Mouse (Mus musculus): ENCODE data around the gene Moxd1. TPM values are rescaled to one million over a fixed set of nuclear protein-coding genes. Genes with fewer than 3 reads are reported as not detected.
A peak's percentile ranks its signal among the peaks of the same experiment; 100 is the strongest.

The Moxd1 gene
- polyA plus RNA-seq, 1 experiment from 2014 or later = 16.1 TPM

DNA sequence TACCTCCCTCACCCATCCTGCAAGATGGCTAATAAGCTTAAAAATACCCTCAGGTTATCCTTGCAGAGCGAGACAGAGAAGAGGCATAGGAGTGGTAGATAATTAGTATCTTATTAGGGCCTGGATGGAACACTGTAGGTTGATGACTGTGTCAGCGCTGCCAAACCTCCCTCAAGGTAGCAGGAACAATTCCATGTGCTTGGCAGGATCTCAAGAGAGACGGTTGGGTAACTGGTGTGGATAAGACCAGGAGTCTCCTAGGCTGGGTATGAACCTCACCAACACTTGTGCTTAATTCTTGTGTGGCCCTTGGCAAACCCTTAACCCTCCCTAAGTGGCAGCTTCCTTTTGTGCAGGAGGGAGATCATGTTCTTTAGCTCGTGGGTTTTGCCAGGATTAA lies 9.0 kb downstream of the Moxd1 start:
- H3K27ac ChIP-seq = no peak overlapping the region
- no peak overlapping the region for H3K9ac ChIP-seq
- 75% methylated on average over 4 of the region's 4 CpGs for WGBS
- no peaks in the 10 kb centered on the region for H3K9me3 ChIP-seq (replicated peaks)
- peaks cover 10% of the 10 kb centered on the region; the same call in 1 of the 2 replicates for H3K4me1 ChIP-seq
- H3K4me2 ChIP-seq (replicated peaks) = no peak overlapping the region
- no peak overlapping the region for H3K4me3 ChIP-seq
- ATAC-seq (ENCODE audit: low FRiP score) = no peak
- H3K27me3 ChIP-seq = no peaks in the 10 kb centered on the region
- H3K36me3 ChIP-seq = no peaks in the 10 kb centered on the region

DNA sequence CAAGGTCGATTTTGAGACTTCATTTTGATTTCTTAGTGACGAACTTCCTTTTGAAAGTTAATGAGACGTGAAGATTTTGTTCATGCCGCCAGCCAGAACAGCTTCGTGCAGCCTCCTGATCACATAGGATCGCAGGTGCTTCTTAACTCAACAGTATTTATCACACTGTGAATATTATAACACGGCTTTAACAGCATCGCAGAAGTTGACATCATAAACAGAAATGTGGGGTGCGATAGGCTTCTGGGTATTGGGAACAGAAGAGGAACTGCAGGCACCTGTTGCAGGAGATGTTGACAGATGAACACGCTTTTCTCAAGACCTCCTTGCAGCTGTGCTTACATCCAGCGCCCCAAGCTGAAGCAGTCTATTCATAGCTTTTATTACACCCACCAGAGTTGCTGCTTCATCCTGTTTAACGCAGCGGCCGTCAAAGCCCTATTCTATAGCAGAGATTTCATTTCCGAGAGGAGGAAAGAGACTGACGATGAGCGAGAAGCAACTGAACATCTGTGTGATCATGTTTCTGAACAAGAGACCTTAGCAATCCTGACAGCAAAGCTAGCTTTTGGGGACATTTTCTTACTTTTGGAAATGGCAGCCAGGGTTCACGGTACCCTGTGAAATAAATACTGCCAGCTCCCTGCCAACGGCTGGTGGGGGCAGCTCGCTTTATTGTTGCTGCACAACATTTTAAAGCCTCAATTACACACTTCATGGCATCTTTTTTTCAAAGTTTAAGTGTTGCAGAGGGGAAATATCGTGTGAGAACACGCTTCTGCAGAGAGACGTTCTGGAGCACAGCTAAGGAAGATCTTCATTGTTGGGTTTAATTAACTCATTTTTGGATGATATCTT lies 12.3 kb downstream of the Moxd1 start:
- Histone ChIP-seq H3K9me3 (replicated peaks) (0 out of 2 replicates have a peak, but pooled peaks cover 3% of the 10 kb centered on the region), H3K36me3 (no peaks in the 10 kb centered on the region), H3K4me3 (no peak overlapping the region), H3K9ac (no peak overlapping the region), H3K27me3 (no peaks in the 10 kb centered on the region), H3K4me1 (peaks cover 6% of the 10 kb centered on the region; the same call in 1 of the 2 replicates), H3K4me2 (replicated peaks) (peak overlapping the region; percentile 12; the same call in 1 of the 2 replicates), H3K27ac (no peak overlapping the region)
- no peak for ATAC-seq (ENCODE audit: low FRiP score)
- 55% methylated on average over 23 of the region's 23 CpGs for WGBS

DNA sequence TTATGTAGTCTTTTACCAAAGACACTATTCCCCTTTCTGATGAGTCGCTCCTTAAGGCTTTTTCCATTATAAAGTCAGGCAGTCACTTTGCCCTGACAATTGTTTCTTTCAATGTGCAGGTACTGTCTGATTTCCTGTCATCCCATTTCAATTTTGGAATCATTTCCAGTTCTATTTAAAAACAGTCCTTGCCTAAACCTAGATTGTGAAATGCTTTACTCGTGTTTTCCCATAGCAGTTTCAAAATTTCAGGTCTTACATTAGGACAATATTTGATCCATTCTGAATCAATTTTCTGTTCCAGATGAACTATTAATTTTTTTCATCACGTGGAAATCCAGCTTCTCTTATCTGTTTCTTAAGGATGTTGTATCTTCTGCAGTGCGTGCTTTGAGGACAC lies 23.5 kb downstream of the Moxd1 start:
- ATAC-seq (ENCODE audit: low FRiP score) = no peak
- Histone ChIP-seq H3K27me3 (no peaks in the 10 kb centered on the region), H3K27ac (no peak overlapping the region), H3K9ac (no peak overlapping the region), H3K36me3 (no peaks in the 10 kb centered on the region), H3K9me3 (replicated peaks) (no peaks in the 10 kb centered on the region), H3K4me2 (replicated peaks) (no peak overlapping the region), H3K4me1 (no peaks in the 10 kb centered on the region), H3K4me3 (no peak overlapping the region)
- WGBS = 89% methylated on average over 4 of the region's 4 CpGs

DNA sequence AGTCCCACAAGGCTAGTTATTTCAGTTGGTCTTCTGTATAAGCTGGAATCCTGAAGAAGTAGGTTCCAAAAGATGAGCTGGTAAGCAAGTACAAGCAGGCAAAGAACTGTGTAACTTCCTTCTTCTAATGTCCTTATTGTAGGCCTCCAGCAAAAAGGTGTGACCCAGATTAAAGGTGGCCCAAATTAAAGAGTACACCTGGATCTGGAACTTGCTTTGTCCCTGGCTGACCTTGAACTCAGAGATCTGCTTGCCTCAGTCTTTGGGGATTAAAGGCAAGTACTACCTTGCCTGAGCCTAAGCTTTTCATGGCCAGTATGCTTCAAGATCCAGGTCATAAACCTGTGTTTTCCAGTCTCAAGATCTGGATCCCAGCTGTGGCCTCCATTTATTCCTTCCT lies 24.8 kb downstream of the Moxd1 start:
- Histone ChIP-seq H3K9ac (no peak overlapping the region), H3K27me3 (no peaks in the 10 kb centered on the region), H3K9me3 (replicated peaks) (no peaks in the 10 kb centered on the region), H3K36me3 (no peaks in the 10 kb centered on the region), H3K27ac (no peak overlapping the region), H3K4me3 (no peak overlapping the region), H3K4me2 (replicated peaks) (no peak overlapping the region), H3K4me1 (no peaks in the 10 kb centered on the region)
- ATAC-seq (ENCODE audit: low FRiP score) = no peak

DNA sequence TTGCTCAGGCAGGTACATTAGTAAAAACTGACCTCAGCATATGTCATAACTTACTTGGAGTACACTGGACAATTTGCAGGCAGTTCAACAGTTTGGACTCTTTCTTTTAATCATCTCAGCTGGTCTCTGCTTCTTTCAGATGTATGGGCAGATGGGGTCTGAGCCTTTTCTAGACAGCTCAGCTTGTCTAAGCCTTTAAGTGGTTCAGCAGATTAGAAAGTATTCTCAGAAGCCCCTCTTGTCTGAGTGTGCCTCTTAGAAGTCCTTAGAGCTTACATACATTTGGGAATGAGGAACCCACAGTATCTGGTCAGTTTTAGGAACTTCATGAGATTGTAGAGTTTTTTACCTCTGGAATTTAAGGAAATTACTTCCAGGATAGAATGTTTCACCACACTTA lies 28.3 kb downstream of the Moxd1 start:
- Histone ChIP-seq H3K4me1 (no peaks in the 10 kb centered on the region), H3K9ac (no peak overlapping the region)
- ATAC-seq (ENCODE audit: low FRiP score) = no peak

DNA sequence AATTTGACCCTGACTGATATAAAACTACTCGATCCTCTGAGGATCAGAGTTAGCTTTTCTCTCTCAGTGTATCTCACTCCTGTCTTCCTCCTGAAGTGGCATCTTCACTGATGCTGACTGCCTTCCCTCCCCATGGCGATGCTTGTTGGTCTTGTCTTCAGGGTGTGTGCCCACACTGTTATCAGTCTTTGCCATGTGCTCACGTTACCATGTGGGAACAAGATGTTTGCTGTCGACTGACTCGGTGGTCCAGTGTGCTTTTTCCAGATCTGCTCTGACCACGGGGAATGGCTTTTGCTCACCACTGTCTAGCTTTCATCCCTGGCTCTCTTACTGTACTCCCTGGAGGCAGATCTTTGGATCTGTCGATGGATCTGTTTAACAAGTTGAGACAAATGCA lies 34.8 kb downstream of the Moxd1 start:
- no peak overlapping the region for H3K9ac ChIP-seq
- H3K4me3 ChIP-seq = no peak overlapping the region
- WGBS = 70% methylated on average over 7 of the region's 7 CpGs
- no peak overlapping the region for H3K4me2 ChIP-seq (replicated peaks)
- H3K4me1 ChIP-seq = no peaks in the 10 kb centered on the region
- no peaks in the 10 kb centered on the region for H3K27me3 ChIP-seq
- no peak overlapping the region for H3K27ac ChIP-seq
- no peaks in the 10 kb centered on the region for H3K9me3 ChIP-seq (replicated peaks)
- no peak for ATAC-seq (ENCODE audit: low FRiP score)
- no peaks in the 10 kb centered on the region for H3K36me3 ChIP-seq

More for the DNA sequence above, 28.3 kb downstream of the Moxd1 start:
- no peaks in the 10 kb centered on the region for H3K9me3 ChIP-seq (replicated peaks)
- H3K36me3 ChIP-seq = no peaks in the 10 kb centered on the region
- no peak overlapping the region for H3K4me3 ChIP-seq
- H3K27me3 ChIP-seq = no peaks in the 10 kb centered on the region
- H3K4me2 ChIP-seq (replicated peaks) = no peak overlapping the region
- H3K27ac ChIP-seq = no peak overlapping the region

DNA sequence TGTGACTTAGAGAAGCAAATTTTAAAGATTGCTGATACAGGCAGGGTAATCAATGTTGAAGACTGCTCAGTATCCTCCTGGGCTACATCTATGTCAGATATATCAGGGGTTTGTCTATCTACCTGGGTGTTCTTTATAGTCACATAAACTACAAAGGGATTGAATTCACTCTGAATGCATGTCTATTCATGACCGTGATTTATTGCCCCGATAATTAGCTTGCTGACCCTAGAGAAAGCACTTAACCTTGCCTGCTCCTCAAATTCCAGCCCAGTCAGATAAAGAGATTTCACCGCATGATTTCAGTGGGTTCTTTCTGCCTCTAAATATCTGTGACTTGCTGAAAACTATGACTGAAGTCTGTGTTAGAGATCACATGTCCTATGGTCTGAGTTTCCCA lies 35.6 kb downstream of the Moxd1 start:
- no peak for ATAC-seq (ENCODE audit: low FRiP score)

DNA sequence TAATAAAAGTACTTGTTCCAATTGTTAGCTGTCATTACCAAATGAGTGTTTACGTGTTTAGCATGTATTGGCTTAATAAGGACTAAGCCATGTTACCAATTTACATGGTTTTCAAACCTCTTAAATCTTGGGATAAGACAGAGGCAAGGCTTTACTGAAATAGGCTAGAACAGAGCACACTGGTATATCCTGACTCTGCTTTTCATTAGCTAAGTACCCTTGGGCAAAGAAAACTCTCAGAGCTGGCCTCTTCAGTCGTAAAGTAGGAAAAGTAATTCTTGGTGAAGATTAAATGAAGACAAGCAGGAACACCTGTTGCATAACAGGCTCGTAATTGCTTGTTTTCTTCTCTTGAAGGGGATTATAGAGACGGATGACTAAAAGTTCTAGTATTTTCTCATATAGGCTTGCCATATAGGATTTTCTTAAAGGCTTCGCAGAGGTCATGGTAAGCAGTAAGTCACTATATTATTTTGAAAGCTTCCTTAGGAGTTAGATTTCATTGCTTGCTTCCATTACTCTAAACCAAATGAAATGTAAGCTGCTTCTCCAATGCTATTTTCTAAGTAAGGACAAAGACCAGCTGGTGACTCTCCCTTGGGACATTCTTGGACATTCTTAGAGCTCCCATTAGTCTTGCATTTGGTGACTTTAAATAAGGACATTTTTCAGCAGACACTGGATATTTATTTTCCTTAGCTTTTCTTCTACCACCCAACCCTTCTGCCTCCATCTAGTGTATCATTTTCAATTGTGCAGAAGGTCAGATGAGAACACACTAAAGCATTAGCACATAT lies 36.7 kb downstream of the Moxd1 start:
- WGBS = 79% methylated on average over 5 of the region's 5 CpGs
- ATAC-seq (ENCODE audit: low FRiP score) = no peak

More for the DNA sequence above, 35.6 kb downstream of the Moxd1 start:
- Histone ChIP-seq H3K27ac (no peak overlapping the region), H3K4me2 (replicated peaks) (no peak overlapping the region), H3K9ac (no peak overlapping the region), H3K4me1 (no peaks in the 10 kb centered on the region), H3K9me3 (replicated peaks) (no peaks in the 10 kb centered on the region), H3K4me3 (no peak overlapping the region), H3K36me3 (no peaks in the 10 kb centered on the region), H3K27me3 (no peaks in the 10 kb centered on the region)
- WGBS = 34% methylated on average over 3 of the region's 3 CpGs

DNA sequence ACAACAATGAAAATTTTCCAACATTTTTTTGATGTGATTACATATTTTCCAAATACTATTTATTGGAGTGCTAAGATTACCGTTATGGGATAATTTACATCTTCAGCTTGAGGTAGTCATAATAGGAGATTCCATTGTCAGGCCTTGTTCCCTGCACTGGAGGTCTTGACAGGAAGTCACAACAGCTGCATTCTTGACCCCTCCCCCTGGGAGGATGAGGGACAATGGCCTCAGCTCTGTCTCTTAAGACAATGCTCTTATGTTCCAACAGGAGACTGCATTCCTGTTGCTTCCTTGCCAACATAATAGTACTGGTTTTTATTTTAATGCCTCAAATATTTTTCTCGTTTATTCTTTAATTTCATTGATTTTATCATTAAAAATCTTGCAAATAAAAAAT lies 44.2 kb downstream of the Moxd1 start:
- Histone ChIP-seq H3K27me3 (no peaks in the 10 kb centered on the region), H3K4me1 (no peaks in the 10 kb centered on the region), H3K9ac (no peak overlapping the region), H3K27ac (no peak overlapping the region), H3K36me3 (no peaks in the 10 kb centered on the region), H3K4me3 (no peak overlapping the region), H3K4me2 (replicated peaks) (no peak overlapping the region), H3K9me3 (replicated peaks) (no peaks in the 10 kb centered on the region)
- 55% methylated on average over 2 of the region's 2 CpGs for WGBS
- ATAC-seq (ENCODE audit: low FRiP score) = no peak

More for the DNA sequence above, 36.7 kb downstream of the Moxd1 start:
- Histone ChIP-seq H3K4me3 (no peak overlapping the region), H3K4me2 (replicated peaks) (no peak overlapping the region), H3K27ac (no peak overlapping the region), H3K27me3 (no peaks in the 10 kb centered on the region), H3K9me3 (replicated peaks) (no peaks in the 10 kb centered on the region), H3K4me1 (no peaks in the 10 kb centered on the region), H3K9ac (no peak overlapping the region), H3K36me3 (no peaks in the 10 kb centered on the region)

DNA sequence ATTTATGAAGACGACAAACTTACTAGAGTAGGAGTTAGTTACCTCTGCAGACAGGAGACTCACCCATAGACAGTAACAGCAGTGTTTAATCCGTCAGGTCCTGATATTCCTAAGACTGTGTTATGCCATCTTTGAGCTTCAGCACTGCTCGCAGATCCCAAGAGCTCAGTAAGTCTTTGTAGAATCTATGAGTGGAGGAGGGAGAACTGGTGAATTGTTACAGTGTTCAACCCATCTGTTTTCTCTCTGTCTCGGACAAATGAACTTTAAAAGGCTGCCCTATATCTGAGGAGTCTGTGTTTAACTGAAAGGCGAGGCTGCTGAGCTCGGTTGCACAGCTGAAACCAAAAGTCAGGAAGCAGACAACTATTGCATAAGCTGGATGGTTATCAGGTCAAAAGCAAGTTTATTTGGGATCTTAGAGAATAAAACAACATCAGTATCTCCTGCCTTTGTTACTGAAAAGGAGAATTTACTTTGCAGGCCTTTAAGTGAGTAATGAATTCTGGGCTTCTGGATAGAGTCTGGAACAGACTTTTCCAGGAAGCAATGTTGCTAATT lies 47.8 kb downstream of the Moxd1 start:
- no peaks in the 10 kb centered on the region for H3K9me3 ChIP-seq (replicated peaks)
- no peak overlapping the region for H3K4me3 ChIP-seq
- no peak overlapping the region for H3K4me2 ChIP-seq (replicated peaks)
- H3K4me1 ChIP-seq = no peaks in the 10 kb centered on the region
- no peak for ATAC-seq (ENCODE audit: low FRiP score)
- H3K9ac ChIP-seq = no peak overlapping the region
- WGBS = 64% methylated on average over 6 of the region's 6 CpGs
- H3K27me3 ChIP-seq = no peaks in the 10 kb centered on the region
- H3K27ac ChIP-seq = no peak overlapping the region
- no peaks in the 10 kb centered on the region for H3K36me3 ChIP-seq

DNA sequence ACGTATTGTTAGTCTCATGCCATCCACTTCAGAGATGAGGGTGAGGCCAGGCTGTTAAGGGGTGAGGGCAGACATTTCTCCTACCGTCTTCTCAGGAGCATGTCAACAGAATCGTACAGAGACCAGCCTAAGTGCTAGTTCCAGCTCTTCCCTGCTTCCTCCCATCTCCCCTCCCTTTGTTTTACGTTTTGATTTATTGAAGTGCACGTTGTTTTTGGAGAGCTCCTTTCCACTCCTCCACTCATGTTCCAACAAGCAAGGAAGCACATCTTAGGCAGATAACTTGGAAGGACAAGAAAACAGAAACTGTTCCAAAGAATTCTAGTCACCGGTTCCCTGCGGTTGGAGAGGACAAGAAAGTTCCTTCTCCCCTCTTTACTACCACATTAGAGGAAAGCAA lies 52.9 kb downstream of the Moxd1 start:
- H3K27ac ChIP-seq = no peak overlapping the region
- H3K4me2 ChIP-seq (replicated peaks) = no peak overlapping the region
- no peak overlapping the region for H3K9ac ChIP-seq
- ATAC-seq (ENCODE audit: low FRiP score) = no peak
- no peaks in the 10 kb centered on the region for H3K9me3 ChIP-seq (replicated peaks)
- no peaks in the 10 kb centered on the region for H3K4me1 ChIP-seq
- H3K27me3 ChIP-seq = no peaks in the 10 kb centered on the region
- no peak overlapping the region for H3K4me3 ChIP-seq
- 79% methylated on average over 7 of the region's 7 CpGs for whole genome bisulfite sequencing
- no peaks in the 10 kb centered on the region for H3K36me3 ChIP-seq

DNA sequence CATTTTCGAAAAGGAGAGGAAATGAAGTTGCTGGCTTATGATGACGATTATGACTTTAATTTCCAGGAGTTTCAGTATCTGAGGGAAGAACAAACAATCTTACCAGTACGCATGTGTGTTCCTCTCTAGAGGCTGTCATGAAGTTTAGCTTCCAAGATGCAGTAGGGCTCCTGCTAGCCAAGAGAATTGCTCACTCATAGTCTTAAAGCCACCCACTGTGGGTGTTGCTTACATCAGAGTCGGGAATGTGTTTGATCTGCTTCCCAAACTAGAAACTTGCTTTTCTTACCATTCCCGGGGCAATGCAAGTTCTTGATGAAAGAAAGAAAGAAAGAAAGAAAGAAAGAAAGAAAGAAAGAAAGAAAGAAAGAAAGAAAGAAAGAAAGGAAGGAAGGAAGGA lies 59.3 kb downstream of the Moxd1 start:
- no peaks in the 10 kb centered on the region for H3K9me3 ChIP-seq (replicated peaks)
- no peaks in the 10 kb centered on the region for H3K27me3 ChIP-seq
- 65% methylated on average over 5 of the region's 5 CpGs for WGBS
- no peaks in the 10 kb centered on the region for H3K36me3 ChIP-seq
- ATAC-seq (ENCODE audit: low FRiP score) = no peak
- H3K4me1 ChIP-seq = no peaks in the 10 kb centered on the region
- H3K4me2 ChIP-seq (replicated peaks) = no peak overlapping the region
- no peak overlapping the region for H3K9ac ChIP-seq
- H3K27ac ChIP-seq = no peak overlapping the region
- no peak overlapping the region for H3K4me3 ChIP-seq

All from hindbrain, embryonic 12.5 days (tissue).